13 mouse cellular contexts compared by ENCODE assay signal in genomic region chr17:28272281-28272680, GRCm38 (mm10). TPM values are rescaled to one million over a fixed set of nuclear protein-coding genes. Genes with fewer than 3 reads are reported as not detected.
DNase-seq lines count a peak whose midpoint lies in the region; ATAC-seq and TF ChIP-seq lines count a peak whose summit lies in the region.
"Had no signal": no experiment of that assay in that cellular context is flagged by ENCODE, and none has a peak within 500 bp of the region (broad histone marks: within the 10 kb centered on the region; RNA-seq: fewer than 3 reads in every experiment).

No protein-coding gene starts in this region.

- no peak for TF ChIP-seq CTCF in heart, adult 2 months (IDR thresholded peaks at IDR 0.05)
- TF ChIP-seq CTCF in lung, postnatal 0 days (IDR thresholded peaks at IDR 0.05), result no peak

- WGBS in heart, embryonic 13.5 days, result 57% methylated on average over 9 of the region's 9 CpGs
- WGBS in heart, adult 2 months, result 35% methylated on average over 9 of the region's 9 CpGs
- WGBS in lung, postnatal 0 days, result 61% methylated on average over 9 of the region's 9 CpGs
- 79% methylated on average over 9 of the region's 9 CpGs for WGBS in stomach, embryonic 14.5 days

- DNase-seq in adrenal gland, adult (ENCODE audit: inconsistent age in 2 of 2, low spot score in 1 of 2), result peak; percentile 84
- no peak for DNase-seq in adrenal gland, postnatal 4 days (ENCODE audit: low spot score in 2 of 2)
- DNase-seq in heart, adult 2 months, result no peak
- DNase-seq in lung, postnatal 0 days (ENCODE audit: low spot score), result no peak
- no peak for DNase-seq in lung, postnatal 4 days
- DNase-seq in cerebellum, adult 11 months, result no peak
- DNase-seq: cerebellum, adult 11-12 months; liver, embryonic 13.5 days; right cerebral cortex, postnatal 4 days; thymus, adult 2 months had no signal

- intact Hi-C loops in heart, adult 2 months (cut with DNase I), result loop anchor here (5.0 kb wide), 1 partner anchor 35 kb away; no protein-coding TSS in a partner anchor

- H3K9ac ChIP-seq in heart, embryonic 13.5 days, result peak overlapping the region; percentile 5; the same call in 1 of the 2 replicates
- H3K9ac ChIP-seq in heart, adult 2 months (ENCODE audit: low read depth, low read length), result no peak overlapping the region
- no peak overlapping the region for H3K9ac ChIP-seq in lung, postnatal 0 days (replicated peaks; ENCODE audit: low read depth)
- H3K9ac ChIP-seq in stomach, embryonic 14.5 days (replicated peaks; ENCODE audit: low read depth, low read length), result no peak overlapping the region
- H3K9ac ChIP-seq: liver, embryonic 13.5 days had no signal

- H3K4me3 ChIP-seq in heart, embryonic 13.5 days, result no peak overlapping the region
- H3K4me3 ChIP-seq in heart, adult 2 months, result no peak overlapping the region
- H3K4me3 ChIP-seq in lung, postnatal 0 days (ENCODE audit: low read depth, low read length), result no peak overlapping the region
- H3K4me3 ChIP-seq in stomach, embryonic 14.5 days (ENCODE audit: low read depth, low read length), result no peak overlapping the region
- H3K4me3 ChIP-seq: liver, embryonic 13.5 days had no signal

- H3K27ac ChIP-seq in heart, embryonic 13.5 days (replicated peaks), result no peak overlapping the region
- H3K27ac ChIP-seq in heart, adult 2 months, result no peak overlapping the region
- peak overlapping the region; percentile 73 for H3K27ac ChIP-seq in lung, postnatal 0 days (ENCODE audit: low read length)
- H3K27ac ChIP-seq in stomach, embryonic 14.5 days (ENCODE audit: low read length), result peak overlapping the region; percentile 82; the same call in 1 of the 2 replicates
- H3K27ac ChIP-seq: liver, embryonic 13.5 days had no signal

- no peaks in the 10 kb centered on the region for H3K36me3 ChIP-seq in heart, embryonic 13.5 days
- H3K36me3 ChIP-seq in heart, adult 2 months (ENCODE audit: control insufficient read depth, insufficient read depth, low read length), result no peaks in the 10 kb centered on the region
- no peaks in the 10 kb centered on the region for H3K36me3 ChIP-seq in lung, postnatal 0 days (ENCODE audit: insufficient read depth, low read length)
- H3K36me3 ChIP-seq in stomach, embryonic 14.5 days (ENCODE audit: control insufficient read depth, insufficient read depth, low read length), result no peaks in the 10 kb centered on the region

- ATAC-seq in heart, embryonic 13.5 days (ENCODE audit: extremely low read depth, insufficient number of reproducible peaks, low FRiP score, low TSS enrichment), result no peak
- no peak for ATAC-seq in lung, postnatal 0 days
- no peak for ATAC-seq in stomach, embryonic 14.5 days (ENCODE audit: insufficient number of reproducible peaks, insufficient read depth, low FRiP score, low read depth)
- ATAC-seq: Patski had no signal

- H3K4me2 ChIP-seq in heart, embryonic 13.5 days, result no peak overlapping the region
- no peak overlapping the region for H3K4me2 ChIP-seq in lung, postnatal 0 days (replicated peaks; ENCODE audit: low read depth, low read length)
- peak overlapping the region; percentile 26 for H3K4me2 ChIP-seq in stomach, embryonic 14.5 days (replicated peaks; ENCODE audit: low read depth, low read length)
- H3K4me2 ChIP-seq: liver, embryonic 13.5 days had no signal

- H3K79me2 ChIP-seq in heart, adult 2 months (replicated peaks; ENCODE audit: control insufficient read depth, insufficient read depth, low read length), result peaks cover under 1% of the 10 kb centered on the region

- H3K9me3 ChIP-seq in heart, embryonic 13.5 days, result no peaks in the 10 kb centered on the region
- no peaks in the 10 kb centered on the region for H3K9me3 ChIP-seq in lung, postnatal 0 days (ENCODE audit: low read length)
- no peaks in the 10 kb centered on the region for H3K9me3 ChIP-seq in stomach, embryonic 14.5 days (ENCODE audit: control insufficient read depth, low read depth, low read length)
- H3K9me3 ChIP-seq: liver, embryonic 13.5 days had no signal

- H3K4me1 ChIP-seq in heart, embryonic 13.5 days, result peaks cover 20% of the 10 kb centered on the region
- peaks cover 12% of the 10 kb centered on the region for H3K4me1 ChIP-seq in heart, adult 2 months (ENCODE audit: control insufficient read depth, insufficient read depth, low read length)
- no peaks in the 10 kb centered on the region for H3K4me1 ChIP-seq in lung, postnatal 0 days (ENCODE audit: insufficient read depth, low read depth, low read length)
- peaks cover 5% of the 10 kb centered on the region; the same call in 1 of the 2 replicates for H3K4me1 ChIP-seq in stomach, embryonic 14.5 days (ENCODE audit: control insufficient read depth, insufficient read depth, low read length)

- TF ChIP-seq POLR2A in heart, adult 2 months (IDR thresholded peaks at IDR 0.05; ENCODE audit: insufficient read depth, low read depth, low read length), result no peak

- TF ChIP-seq EP300 in heart, adult 2 months (IDR thresholded peaks at IDR 0.05; ENCODE audit: insufficient read depth, low read depth, low read length), result no peak
- TF ChIP-seq EP300 in lung, postnatal 0 days (IDR thresholded peaks at IDR 0.05), result no peak

- H3K27me3 ChIP-seq in heart, embryonic 13.5 days (replicated peaks), result no peaks in the 10 kb centered on the region
- no peaks in the 10 kb centered on the region for H3K27me3 ChIP-seq in heart, adult 2 months (ENCODE audit: control insufficient read depth, insufficient read depth, low read length)
- H3K27me3 ChIP-seq in lung, postnatal 0 days (replicated peaks; ENCODE audit: insufficient read depth, low read length), result no peaks in the 10 kb centered on the region
- H3K27me3 ChIP-seq in stomach, embryonic 14.5 days (ENCODE audit: control insufficient read depth, insufficient read depth, low read length), result no peaks in the 10 kb centered on the region
- H3K27me3 ChIP-seq: liver, embryonic 13.5 days; Patski had no signal

RNA-seq across cellular contexts. Expression of gene Ppard, which starts 39.8 kb away (rescaled TPM):
- 10 to 100 TPM; 27.1 to 33.6 TPM for total RNA-seq in adrenal gland, postnatal 4 days (2021)
- polyA plus RNA-seq in heart, embryonic 13.5 days (2015; fragmentation: Nextera tagmentation; extraction: Ambion mirVana), result 1.1 and 1.5 TPM in 2 replicates
- total RNA-seq in heart, adult 2 months (2021), result 10 to 100 TPM; 31.5 to 35.9 TPM
- polyA plus RNA-seq in heart, adult 2 months (2012; rRNA removed), result 31.2 and 33.0 TPM in 2 replicates
- 2.4 and 3.0 TPM in 2 replicates for polyA plus RNA-seq in lung, postnatal 0 days (2015; fragmentation: Nextera tagmentation; extraction: Ambion mirVana)
- 3.4 TPM in 2 replicates for polyA plus RNA-seq in stomach, embryonic 14.5 days (2014; fragmentation: Nextera tagmentation; extraction: Ambion mirVana)

RNA-seq across cellular contexts. Expression of gene Fance, which starts 41.0 kb away (rescaled TPM):
- 10 to 100 TPM; 38.6 to 49.3 TPM for total RNA-seq in adrenal gland, postnatal 4 days (2021)
- polyA plus RNA-seq in heart, embryonic 13.5 days (2015; fragmentation: Nextera tagmentation; extraction: Ambion mirVana), result 19.3 and 22.2 TPM in 2 replicates
- 10 to 100 TPM; 11.2 to 12.0 TPM for total RNA-seq in heart, adult 2 months (2021)
- 7.4 and 11.8 TPM in 2 replicates for polyA plus RNA-seq in heart, adult 2 months (2012; rRNA removed)
- 21.8 and 24.3 TPM in 2 replicates for polyA plus RNA-seq in lung, postnatal 0 days (2015; fragmentation: Nextera tagmentation; extraction: Ambion mirVana)
- 26.5 and 29.9 TPM in 2 replicates for polyA plus RNA-seq in stomach, embryonic 14.5 days (2014; fragmentation: Nextera tagmentation; extraction: Ambion mirVana)

RNA-seq across cellular contexts. Expression of gene Rpl10a, which starts 56.0 kb away (rescaled TPM):
- total RNA-seq in adrenal gland, postnatal 4 days (2021), result 1,000 to 10,000 TPM; 1,198 to 1,213 TPM
- polyA plus RNA-seq in heart, embryonic 13.5 days (2015; fragmentation: Nextera tagmentation; extraction: Ambion mirVana), result 389 and 419 TPM in 2 replicates
- total RNA-seq in heart, adult 2 months (2021), result 100 to 1,000 TPM; 360 to 417 TPM
- polyA plus RNA-seq in heart, adult 2 months (2012; rRNA removed), result 634 and 1,197 TPM in 2 replicates
- 446 and 458 TPM in 2 replicates for polyA plus RNA-seq in lung, postnatal 0 days (2015; fragmentation: Nextera tagmentation; extraction: Ambion mirVana)
- polyA plus RNA-seq in stomach, embryonic 14.5 days (2014; fragmentation: Nextera tagmentation; extraction: Ambion mirVana), result 797 and 911 TPM in 2 replicates

Comparison
In these comparisons a context has a peak if more than half of its experiments do, and no peak if none do; other contexts are left out.
1. DNase-seq: peak in adrenal gland, adult (2 of 2); none in adrenal gland, postnatal 4 days (0 of 2), heart, adult 2 months (0 of 2), lung, postnatal 0 days (single experiment), lung, postnatal 4 days (0 of 2) and cerebellum, adult 11 months (single experiment).
2. H3K27ac ChIP-seq: peak in lung, postnatal 0 days (single experiment) and stomach, embryonic 14.5 days (single experiment); none in heart, embryonic 13.5 days (single experiment) and heart, adult 2 months (single experiment).